ENCODE assay signal across 12 mouse cellular contexts in genomic region chr6:91163195-91163911, GRCm38 (mm10). TPM values are rescaled to one million over a fixed set of nuclear protein-coding genes. Genes with fewer than 3 reads are reported as not detected.
DNase-seq lines count a peak whose midpoint lies in the region; ATAC-seq and TF ChIP-seq lines count a peak whose summit lies in the region.
"Had no signal": no experiment of that assay in that cellular context is flagged by ENCODE, and none has a peak within 500 bp of the region (broad histone marks: within the 10 kb centered on the region; RNA-seq: fewer than 3 reads in every experiment).

No protein-coding gene starts in this region.

- H3K4me1 ChIP-seq in heart, embryonic 14.5 days (ENCODE audit: control insufficient read depth in 2 of 2, insufficient read depth in 2 of 2, low read length in 2 of 2) = peaks cover 18 to 35% of the 10 kb centered on the region in 2 experiments
- H3K4me1 ChIP-seq in G1E (ENCODE audit: insufficient read depth, low read depth, low read length) = peaks cover 48% of the 10 kb centered on the region
- peaks cover 10% of the 10 kb centered on the region for H3K4me1 ChIP-seq in cortical plate, adult 2 months (ENCODE audit: control insufficient read depth, insufficient read depth, low read length)
- peaks cover 69% of the 10 kb centered on the region for H3K4me1 ChIP-seq in liver, embryonic 16.5 days (ENCODE audit: control insufficient read depth, low read depth, low read length)

- H3K36me3 ChIP-seq in heart, embryonic 14.5 days (ENCODE audit: control insufficient read depth, insufficient read depth, low read length) = peaks cover 9% of the 10 kb centered on the region; the same call in 1 of the 2 replicates
- no peaks in the 10 kb centered on the region for H3K36me3 ChIP-seq in G1E (replicated peaks)
- H3K36me3 ChIP-seq in liver, embryonic 16.5 days (ENCODE audit: control insufficient read depth, insufficient read depth) = no peaks in the 10 kb centered on the region

- WGBS in heart, embryonic 14.5 days = 34% methylated on average over 5 of the region's 5 CpGs
- 27% methylated on average over 5 of the region's 5 CpGs for WGBS in liver, embryonic 16.5 days (ENCODE audit: insufficient replicate concordance)

- TF ChIP-seq CTCF in G1E (IDR thresholded peaks at IDR 0.05; ENCODE audit: low read depth, low read length) = no peak
- no peak for TF ChIP-seq CTCF in cortical plate, adult 2 months (IDR thresholded peaks at IDR 0.05; ENCODE audit: extremely low read depth, insufficient read depth, low read length)
- TF ChIP-seq CTCF in layer of hippocampus, adult 2 months (conservative IDR thresholded peaks at IDR 0.05) = no peak

- 0 out of 2 replicates have a peak, but pooled peaks have one; percentile 9 for TF ChIP-seq POLR2A in cortical plate, adult 2 months (IDR thresholded peaks at IDR 0.05; ENCODE audit: extremely low read depth, insufficient read depth, low read length)

- H3K9ac ChIP-seq in heart, embryonic 14.5 days (ENCODE audit: low read length) = 0 out of 2 replicates have a peak overlapping the region, but pooled peaks have one; percentile 16
- H3K9ac ChIP-seq in liver, embryonic 16.5 days (ENCODE audit: low read depth, low read length) = peak overlapping the region; percentile 68
- H3K9ac ChIP-seq: embryonic facial prominence, embryonic 13.5 days had no signal

- no peak overlapping the region for H3K27ac ChIP-seq in heart, embryonic 14.5 days (replicated peaks in 1 of 2; ENCODE audit: control insufficient read depth in 1 of 2, insufficient read depth in 1 of 2, low read depth in 2 of 2, low read length in 2 of 2)
- no peak overlapping the region for H3K27ac ChIP-seq in cortical plate, adult 2 months (ENCODE audit: insufficient read depth, low read length)
- H3K27ac ChIP-seq in liver, embryonic 16.5 days (ENCODE audit: low read length) = peak overlapping the region; percentile 98
- H3K27ac ChIP-seq in layer of hippocampus, adult 2 months = no peak overlapping the region
- H3K27ac ChIP-seq: embryonic facial prominence, embryonic 13.5 days; gastrocnemius, adult 2 months had no signal

- H3K9me3 ChIP-seq in heart, embryonic 14.5 days (ENCODE audit: control insufficient read depth, low read length) = no peaks in the 10 kb centered on the region
- no peaks in the 10 kb centered on the region for H3K9me3 ChIP-seq in G1E (replicated peaks)
- H3K9me3 ChIP-seq in liver, embryonic 16.5 days (replicated peaks; ENCODE audit: control insufficient read depth, low read length) = no peaks in the 10 kb centered on the region
- H3K9me3 ChIP-seq: embryonic facial prominence, embryonic 13.5 days had no signal

- ATAC-seq in heart, embryonic 14.5 days (ENCODE audit: insufficient number of reproducible peaks, insufficient read depth, low FRiP score, low read depth) = no peak
- peak; percentile 71 for ATAC-seq in G1E (ENCODE audit: extremely low read depth, insufficient number of reproducible peaks, low FRiP score, poor library complexity, severe bottlenecking)
- ATAC-seq in liver, embryonic 16.5 days (ENCODE audit: low read depth) = peak; percentile 95
- ATAC-seq: midbrain, embryonic 16.5 days had no signal

- no peak overlapping the region for H3K4me3 ChIP-seq in heart, embryonic 14.5 days (ENCODE audit: control insufficient read depth in 1 of 2, insufficient read depth in 1 of 2, low read depth in 1 of 2, low read length in 2 of 2)
- peak overlapping the region; percentile 35; the same call in 1 of the 2 replicates for H3K4me3 ChIP-seq in G1E (ENCODE audit: low read depth, low read length)
- no peak overlapping the region for H3K4me3 ChIP-seq in cortical plate, adult 2 months (ENCODE audit: insufficient read depth, low read length)
- H3K4me3 ChIP-seq in liver, embryonic 16.5 days (ENCODE audit: low read depth, low read length) = peak overlapping the region; percentile 36
- H3K4me3 ChIP-seq in layer of hippocampus, adult 2 months = no peak overlapping the region
- H3K4me3 ChIP-seq: embryonic facial prominence, embryonic 13.5 days; gastrocnemius, adult 2 months had no signal

- no peak overlapping the region for H3K4me2 ChIP-seq in heart, embryonic 14.5 days (ENCODE audit: low read length)
- H3K4me2 ChIP-seq in liver, embryonic 16.5 days (ENCODE audit: low read depth, low read length) = peak overlapping the region; percentile 66
- H3K4me2 ChIP-seq: embryonic facial prominence, embryonic 13.5 days had no signal

- H3K27me3 ChIP-seq in heart, embryonic 14.5 days (ENCODE audit: control insufficient read depth, insufficient read depth, low read length) = no peaks in the 10 kb centered on the region; the same call in 1 of the 2 replicates
- H3K27me3 ChIP-seq in G1E (ENCODE audit: insufficient read depth, low read length) = peaks cover 6% of the 10 kb centered on the region; the same call in 1 of the 2 replicates
- no peaks in the 10 kb centered on the region for H3K27me3 ChIP-seq in liver, embryonic 16.5 days (ENCODE audit: control insufficient read depth, insufficient read depth, low read depth, low read length)
- H3K27me3 ChIP-seq: embryonic facial prominence, embryonic 13.5 days had no signal

- no peak for DNase-seq in heart, adult 11 months
- DNase-seq in G1E (ENCODE audit: low spot score) = no peak
- DNase-seq in embryo, embryonic 11 days = no peak
- DNase-seq in right cerebral cortex, postnatal 4 days = no peak
- DNase-seq in layer of hippocampus, adult 2 months (ENCODE audit: low spot score in 2 of 2) = no peak
- DNase-seq: gastrocnemius, adult 2 months; thymus, postnatal 14 days had no signal

RNA-seq across cellular contexts. Expression of gene Hdac11, which starts 6.9 kb away (rescaled TPM):
- polyA plus RNA-seq in heart, embryonic 14.5 days (2014; fragmentation: Nextera tagmentation; extraction: Ambion mirVana) = 11.4 and 12.7 TPM in 2 replicates
- total RNA-seq in G1E (2014; fragmentation: Nextera tagmentation) (1.4 and 2.9 TPM in 2 replicates), G1E (2017) (0.52 and 1.4 TPM in 2 replicates)
- polyA plus RNA-seq in G1E (2012) = 0.54 and 0.74 TPM in 2 replicates
- polyA plus RNA-seq in cortical plate, adult 2 months (2012; rRNA removed) = 179 and 185 TPM in 2 replicates
- 4.5 and 4.8 TPM in 2 replicates for polyA plus RNA-seq in liver, embryonic 16.5 days (2015; fragmentation: Nextera tagmentation; extraction: Ambion mirVana)
- 100 to 1,000 TPM; 154 to 156 TPM for total RNA-seq in layer of hippocampus, adult 2 months (2021)

RNA-seq across cellular contexts. Expression of gene Nup210, which starts 46.7 kb away (rescaled TPM):
- 6.3 and 7.1 TPM in 2 replicates for polyA plus RNA-seq in heart, embryonic 14.5 days (2014; fragmentation: Nextera tagmentation; extraction: Ambion mirVana)
- total RNA-seq in G1E (2014; fragmentation: Nextera tagmentation) = 97.7 and 114 TPM in 2 replicates
- 29.7 and 34.6 TPM in 2 replicates for total RNA-seq in G1E (2017)
- 44.3 and 90.0 TPM in 2 replicates for polyA plus RNA-seq in G1E (2012)
- polyA plus RNA-seq in cortical plate, adult 2 months (2012; rRNA removed) = 17.2 and 19.6 TPM in 2 replicates
- polyA plus RNA-seq in liver, embryonic 16.5 days (2015; fragmentation: Nextera tagmentation; extraction: Ambion mirVana) = 32.3 and 33.2 TPM in 2 replicates
- 10 to 100 TPM; 19.9 to 22.3 TPM for total RNA-seq in layer of hippocampus, adult 2 months (2021)

RNA-seq across cellular contexts. Expression of gene Fbln2, which starts 48.9 kb away (rescaled TPM):
- 127 and 144 TPM in 2 replicates for polyA plus RNA-seq in heart, embryonic 14.5 days (2014; fragmentation: Nextera tagmentation; extraction: Ambion mirVana)
- total RNA-seq in G1E (2014; fragmentation: Nextera tagmentation) = not detected in 2 replicates
- 0.17 and 0.27 TPM in 2 replicates for total RNA-seq in G1E (2017)
- not detected in 2 replicates for polyA plus RNA-seq in G1E (2012)
- 12.8 and 15.0 TPM in 2 replicates for polyA plus RNA-seq in cortical plate, adult 2 months (2012; rRNA removed)
- polyA plus RNA-seq in liver, embryonic 16.5 days (2015; fragmentation: Nextera tagmentation; extraction: Ambion mirVana) = 5.7 and 8.0 TPM in 2 replicates
- total RNA-seq in layer of hippocampus, adult 2 months (2021) = 10 to 100 TPM in 1 of 2 experiments, 1 to 10 TPM in 1; 8.1 to 10.8 TPM

Comparison
In these comparisons a context has a peak if more than half of its experiments do, and no peak if none do; other contexts are left out.
1. H3K4me3 ChIP-seq: peak in G1E (single experiment) and liver, embryonic 16.5 days (single experiment); none in heart, embryonic 14.5 days (0 of 2), cortical plate, adult 2 months (single experiment) and layer of hippocampus, adult 2 months (single experiment).
2. RNA of gene Hdac11, which starts 6.9 kb away (polyA plus RNA-seq): 179 to 185 TPM in cortical plate, adult 2 months; 11.4 to 12.7 TPM in heart, embryonic 14.5 days, 4.5 to 4.8 TPM in liver, embryonic 16.5 days and 0.54 to 0.74 TPM in G1E; every median in the first group is over 10 times any median in the second.